Mouse (Mus musculus) adrenal gland (tissue): ENCODE results near the gene Hpcal1.

ENCODE experiments used
- intact Hi-C: fragments of 180-260 bp; cut with DNase I; formaldehyde crosslinking; loops from one replicate; pipeline ENCODE4 v1.15.1; 2025

Hpcal1 gene

GRCm38 (mm10) chr12:17736396-17736795, 45.7 kb downstream of the Hpcal1 start:
- intact Hi-C loops, result no loop called here

- intact Hi-C loops, result no loop called here
These were observed 46.4 kb downstream of the Hpcal1 start for GRCm38 (mm10) chr12:17736859-17737577.

- intact Hi-C loops, result no loop called here
These were observed 47.2 kb downstream of the Hpcal1 start for GRCm38 (mm10) chr12:17737808-17738207.

- intact Hi-C loops, result no loop called here
These were observed 47.8 kb downstream of the Hpcal1 start for GRCm38 (mm10) chr12:17738473-17738872.

GRCm38 (mm10) chr12:17740226-17740625, 49.6 kb downstream of the Hpcal1 start:
- intact Hi-C loops, result loop anchor here (5.0 kb wide), 1 partner anchor 43 kb away; no protein-coding TSS in a partner anchor

GRCm38 (mm10) chr12:17741637-17742364, 51.1 kb downstream of the Hpcal1 start:
- intact Hi-C loops, result loop anchor here (5.0 kb wide), 1 partner anchor 44 kb away; no protein-coding TSS in a partner anchor

GRCm38 (mm10) chr12:17742571-17743321, 52.1 kb downstream of the Hpcal1 start:
- intact Hi-C loops, result loop anchor here (5.0 kb wide), 1 partner anchor 45 kb away; no protein-coding TSS in a partner anchor

- intact Hi-C loops, result no loop called here
These were observed 54.8 kb downstream of the Hpcal1 start for GRCm38 (mm10) chr12:17745431-17745830.

GRCm38 (mm10) chr12:17746725-17747124, 56.1 kb downstream of the Hpcal1 start:
- intact Hi-C loops, result no loop called here

- intact Hi-C loops, result no loop called here
These were observed 56.8 kb downstream of the Hpcal1 start for GRCm38 (mm10) chr12:17747191-17748154.

GRCm38 (mm10) chr12:17748155-17748529, 57.5 kb downstream of the Hpcal1 start:
- intact Hi-C loops, result no loop called here

GRCm38 (mm10) chr12:17749784-17750183, 59.1 kb downstream of the Hpcal1 start:
- intact Hi-C loops, result no loop called here

- intact Hi-C loops, result no loop called here
These were observed 59.8 kb downstream of the Hpcal1 start for GRCm38 (mm10) chr12:17750500-17750899.

- intact Hi-C loops, result no loop called here
These were observed 62.2 kb downstream of the Hpcal1 start for GRCm38 (mm10) chr12:17752828-17753227.

- intact Hi-C loops, result no loop called here
These were observed 64.1 kb downstream of the Hpcal1 start for GRCm38 (mm10) chr12:17754771-17755170.

GRCm38 (mm10) chr12:17756891-17757290, 66.2 kb downstream of the Hpcal1 start:
- intact Hi-C loops, result no loop called here

GRCm38 (mm10) chr12:17762286-17762933, 71.8 kb downstream of the Hpcal1 start:
- intact Hi-C loops, result no loop called here

GRCm38 (mm10) chr12:17763054-17763453, 72.4 kb downstream of the Hpcal1 start:
- intact Hi-C loops, result no loop called here

GRCm38 (mm10) chr12:17764005-17764404, 73.3 kb downstream of the Hpcal1 start:
- intact Hi-C loops, result no loop called here

GRCm38 (mm10) chr12:17767567-17767966, 76.9 kb downstream of the Hpcal1 start:
- intact Hi-C loops, result loop anchor here (5.0 kb wide), 1 partner anchor 140 kb away; no protein-coding TSS in a partner anchor
